Mouse (Mus musculus) thymus, postnatal 10 days (tissue): ENCODE results near the gene Lrch4.
"Not testable (repeated sequence)": the region's sequence is repeated elsewhere in the genome, so short reads cannot be mapped to it uniquely, and the experiment has no call there.

Experiments used
- DNase-seq, 2 experiments: peaks; one replicate each; pipeline ENCODE4 v3.0.0; 2021; ENCODE audit warnings: low spot score in 2 of 2

The Lrch4 gene

GRCm38 (mm10) chr5:137613076-137613475 is 15.8 kb upstream of the Lrch4 start:
- DNase-seq: no peak

GRCm38 (mm10) chr5:137613550-137613949 is 15.4 kb upstream of the Lrch4 start, which contains the start of gene Pcolce:
Gene Pcolce (minus strand): TSS chr5:137613784.
- DNase-seq: no peak

DNA sequence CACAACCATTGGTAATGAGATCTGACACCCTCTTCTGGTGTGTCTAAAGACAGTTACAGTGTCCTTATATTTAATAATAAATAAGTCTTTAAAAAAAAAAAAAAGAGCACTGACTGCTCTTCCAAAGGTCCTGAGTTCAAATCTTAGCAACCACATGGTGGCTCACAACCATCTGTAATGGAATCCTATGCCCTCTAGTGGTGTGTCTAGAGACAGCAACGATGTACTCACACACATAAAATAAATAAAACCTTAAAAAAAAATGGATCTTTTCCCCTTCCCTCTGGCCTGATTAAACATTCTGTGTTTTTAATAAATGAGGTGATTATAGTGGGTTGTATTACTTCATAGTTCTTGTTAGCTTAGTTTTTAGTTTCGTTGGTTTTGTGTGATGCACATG is 14.0 kb upstream of the Lrch4 start:
- DNase-seq: not testable (repeated sequence)

DNA sequence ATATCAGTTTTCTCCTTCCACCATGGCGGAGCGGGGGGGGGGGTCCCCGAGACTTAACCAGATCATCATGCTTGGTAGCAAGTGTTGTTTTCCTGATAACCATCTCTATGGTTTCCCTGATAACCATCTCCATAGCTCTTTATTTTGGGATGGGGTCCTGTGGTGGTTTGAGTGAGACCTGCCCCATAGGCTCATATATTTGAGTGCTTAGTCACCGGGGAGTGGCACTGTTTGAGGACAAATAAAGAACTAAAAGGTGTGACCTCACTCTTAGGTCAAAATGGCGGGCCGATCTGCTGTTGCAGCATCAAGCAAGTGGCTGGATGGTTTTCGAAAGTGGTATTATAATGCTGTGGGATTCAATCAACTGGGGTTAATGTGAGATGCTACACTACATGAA is 13.6 kb upstream of the Lrch4 start:
- DNase-seq: no peak

DNA sequence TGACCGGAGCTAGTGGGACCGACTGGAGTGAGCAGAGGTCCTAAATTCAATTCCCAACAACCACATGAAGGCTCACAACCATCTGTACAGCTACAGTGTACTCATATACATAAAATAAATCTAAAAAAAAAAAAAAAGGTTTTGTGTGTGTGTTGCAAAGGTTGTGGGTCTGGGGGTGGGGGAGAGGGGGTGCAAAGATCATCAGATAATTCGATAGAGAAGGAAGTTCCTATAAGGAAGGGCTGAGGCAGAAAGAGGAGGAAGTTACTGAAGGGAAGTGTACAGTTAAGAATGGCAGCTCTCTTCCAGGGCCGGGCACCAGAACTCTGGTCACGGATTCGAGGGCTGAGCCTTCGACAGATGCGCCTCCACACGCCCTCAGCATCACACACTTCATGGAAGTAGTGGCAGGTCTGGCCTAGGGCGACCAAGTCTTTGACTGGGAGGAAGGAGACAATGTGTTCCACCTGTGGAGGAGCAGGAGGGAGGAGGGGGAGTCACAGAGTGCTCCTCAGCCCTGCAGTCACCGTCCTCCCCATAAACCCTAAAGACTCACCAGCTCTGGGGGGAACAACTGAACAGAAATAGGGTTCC is 4.9 kb upstream of the Lrch4 start:
- DNase-seq: no peak

DNA sequence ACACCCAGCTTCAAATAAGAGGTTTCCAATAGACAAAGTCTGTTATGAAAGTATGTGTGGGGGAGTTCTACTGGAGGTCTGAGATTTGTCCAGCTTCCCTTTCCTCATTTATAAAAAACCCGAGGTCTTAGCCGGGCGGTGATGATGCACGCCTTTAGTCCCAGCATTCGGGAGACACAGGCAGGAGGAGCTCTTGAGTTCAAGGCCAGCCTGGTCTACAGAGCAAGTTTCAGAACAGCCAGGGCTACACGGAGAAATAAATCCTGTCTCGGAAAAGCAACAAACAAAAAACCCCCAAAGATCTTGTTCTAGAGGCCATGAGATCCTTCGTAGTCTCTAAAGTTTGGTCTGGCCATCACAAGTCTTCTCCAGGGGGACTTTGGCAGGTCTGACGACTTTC is 930 bp upstream of the Lrch4 start:
- no peak for DNase-seq

GRCm38 (mm10) chr5:137629306-137629721 is 393 bp downstream of the Lrch4 start:
- DNase-seq: no peak

DNA sequence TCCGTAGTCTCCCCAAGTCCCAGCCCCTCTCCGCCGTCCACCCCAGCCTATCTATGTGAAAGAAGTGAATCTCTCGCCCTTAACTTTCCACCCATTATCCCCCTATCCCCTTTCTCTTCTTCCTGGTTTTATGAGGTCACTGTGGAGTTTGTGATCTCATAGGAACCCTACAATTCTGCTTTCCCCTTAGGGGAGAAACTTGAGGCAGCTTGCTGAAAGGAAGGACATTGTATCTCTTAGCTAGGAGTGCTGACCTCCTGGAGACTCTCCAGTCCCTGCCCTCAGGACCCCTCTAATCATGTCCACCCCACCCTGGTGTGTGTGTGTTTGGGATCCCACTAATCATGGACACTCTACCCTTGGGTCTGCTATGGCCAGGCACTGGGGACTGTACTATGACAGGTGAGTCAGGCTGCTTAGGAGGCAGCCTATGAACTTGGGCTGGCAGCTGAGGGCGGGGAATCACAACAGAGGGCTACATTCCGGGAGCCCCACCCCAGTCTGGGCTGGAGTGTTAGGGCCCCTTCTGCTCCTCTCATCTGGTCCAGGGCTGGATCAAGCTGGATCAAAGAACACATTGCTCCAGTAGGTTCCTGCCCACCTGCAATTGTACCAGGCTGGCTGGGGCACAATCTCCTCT is 1.1 kb downstream of the Lrch4 start:
- peak; percentile 43 to 51 for DNase-seq

- no peak for DNase-seq
Measured at GRCm38 (mm10) chr5:137630602-137631001, 1.7 kb downstream of the Lrch4 start.

DNA sequence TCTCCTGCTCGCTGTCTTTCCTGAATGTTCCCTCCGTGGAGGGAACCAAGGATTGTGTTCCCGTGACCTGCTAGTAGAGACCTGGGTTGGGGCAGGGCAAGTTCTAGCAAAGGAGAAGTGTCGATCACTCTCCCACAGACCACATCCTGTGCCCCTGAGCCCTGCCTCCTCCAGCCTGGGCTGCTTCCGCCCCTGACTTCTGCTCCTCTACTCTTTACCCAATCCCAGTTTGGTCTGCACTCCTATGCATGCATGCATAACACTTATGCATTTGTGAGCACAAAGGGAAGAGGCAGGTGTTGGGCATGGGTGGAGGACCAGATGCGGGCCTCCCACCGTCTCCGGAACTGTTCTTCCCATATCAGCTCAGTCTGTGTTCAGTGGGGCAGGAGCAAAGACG is 2.2 kb downstream of the Lrch4 start:
- peak; percentile 89 to 90 for DNase-seq

- no peak for DNase-seq
Measured at GRCm38 (mm10) chr5:137631591-137631990, 2.7 kb downstream of the Lrch4 start.

GRCm38 (mm10) chr5:137633397-137634084 is 4.6 kb downstream of the Lrch4 start:
- no peak for DNase-seq

- no peak for DNase-seq
Measured at GRCm38 (mm10) chr5:137639472-137639871, 10.6 kb downstream of the Lrch4 start.

GRCm38 (mm10) chr5:137641054-137641453 is 12.1 kb downstream of the Lrch4 start, which contains the start of gene Sap25:
Gene Sap25 (plus strand): TSS chr5:137641334.
- DNase-seq: peak; percentile 38 to 63

- DNase-seq: no peak
Measured at GRCm38 (mm10) chr5:137642886-137643285, 14.0 kb downstream of the Lrch4 start.

- DNase-seq: no peak
Measured at GRCm38 (mm10) chr5:137644484-137644883, 15.6 kb downstream of the Lrch4 start.

DNA sequence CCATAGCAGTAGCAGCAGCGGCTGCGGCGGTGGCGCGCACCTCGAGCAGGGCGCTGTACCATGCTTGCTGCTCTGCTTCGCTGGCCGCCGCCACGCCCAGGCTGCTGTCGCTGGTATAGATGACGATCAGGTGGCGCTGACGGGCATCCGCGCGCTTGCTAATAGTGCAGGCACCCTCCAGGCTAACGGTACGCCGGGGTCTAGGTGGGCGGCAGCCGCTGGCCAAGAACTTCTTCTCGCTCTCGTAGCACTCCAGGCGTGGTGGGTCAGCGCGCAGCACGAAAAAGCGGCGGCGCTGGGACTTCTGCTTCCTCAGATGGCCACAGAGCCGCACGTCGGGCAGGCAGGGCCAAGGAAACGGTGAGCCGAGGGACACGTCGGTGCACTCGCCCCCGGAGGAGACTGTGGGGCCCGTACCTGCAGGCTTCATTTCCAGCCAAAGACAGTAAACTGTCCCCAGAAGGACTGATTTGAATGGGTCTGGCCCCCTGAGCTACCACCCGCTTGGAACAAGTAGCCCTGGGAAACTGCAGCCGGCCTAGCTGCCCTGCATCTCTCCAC is 16.2 kb downstream of the Lrch4 start:
- no peak for DNase-seq

- DNase-seq: no peak
Measured at GRCm38 (mm10) chr5:137645652-137646091, 16.8 kb downstream of the Lrch4 start, which contains the start of gene Irs3. Gene Irs3 (minus strand): TSS chr5:137645714.

GRCm38 (mm10) chr5:137647827-137648601 is 19.1 kb downstream of the Lrch4 start:
- no peak for DNase-seq

GRCm38 (mm10) chr5:137649251-137649650 is 20.3 kb downstream of the Lrch4 start:
- no peak for DNase-seq

- no peak for DNase-seq
Measured at GRCm38 (mm10) chr5:137649669-137650571, 21.0 kb downstream of the Lrch4 start.
